In the genomic region with DNA sequence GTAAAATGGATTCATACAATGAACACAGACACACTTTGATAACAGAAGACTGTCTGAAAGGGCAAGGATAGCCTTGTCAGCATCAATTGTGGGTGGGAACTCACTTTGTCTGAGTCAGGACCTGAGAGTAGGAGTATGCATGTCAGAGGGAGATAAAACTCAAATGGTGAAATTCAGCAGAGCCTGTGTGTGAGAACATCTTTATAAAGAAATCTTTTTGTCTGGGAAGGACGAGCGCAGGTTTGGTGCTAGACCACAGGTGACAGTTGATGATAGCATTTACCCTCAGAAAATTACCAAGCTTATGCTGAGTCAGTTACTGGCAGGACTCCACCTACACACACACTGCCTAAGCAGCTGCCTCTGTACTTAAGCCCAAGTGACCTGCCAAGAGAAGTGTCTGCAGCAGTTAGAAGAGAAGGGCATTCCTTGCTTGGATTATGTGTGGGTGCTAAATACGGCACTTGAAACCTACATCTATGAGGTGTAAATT, we compare ENCODE assay signal across 8 mouse cellular contexts. TPM values are rescaled to one million over a fixed set of nuclear protein-coding genes. Genes with fewer than 3 reads are reported as not detected.
DNase-seq lines count a peak whose midpoint lies in the region; TF ChIP-seq lines count a peak whose summit lies in the region.
"Had no signal": no experiment of that assay in that cellular context is flagged by ENCODE, and none has a peak within 500 bp of the region (broad histone marks: within the 10 kb centered on the region; RNA-seq: fewer than 3 reads in every experiment).

No protein-coding gene starts in this region.

- no peak overlapping the region for H3K4me3 ChIP-seq in thymus, adult 2 months (ENCODE audit: control insufficient read depth, insufficient read depth, low read length)
- H3K4me3 ChIP-seq: megakaryocyte, embryonic 14.5 days had no signal

- TF ChIP-seq CTCF in thymus, adult 2 months (IDR thresholded peaks at IDR 0.05; ENCODE audit: borderline replicate concordance, control insufficient read depth, extremely low read depth, insufficient read depth, low read length, poor library complexity): no peak

- H3K36me3 ChIP-seq in thymus, adult 2 months (ENCODE audit: control insufficient read depth, insufficient read depth, low read length): peaks cover 8% of the 10 kb centered on the region; the same call in 1 of the 2 replicates

- peak; percentile 39 for DNase-seq in right cerebral cortex, adult 18-20 months
- no peak for DNase-seq in right cerebral cortex, postnatal 36 days (ENCODE audit: low spot score in 2 of 2)
- peak; percentile 59 for DNase-seq in c-Kit-positive CD71-positive TER-119-positive erythroid progenitor cells, embryonic 14.5 days (ENCODE audit: low spot score)
- peak; percentile 21 for DNase-seq in liver
- DNase-seq in thymus, adult 2 months: no peak
- no peak for DNase-seq in testis, postnatal 10 days (ENCODE audit: low spot score)
- no peak for DNase-seq in cerebellum, postnatal 36 days

- H3K4me1 ChIP-seq in thymus, adult 2 months (replicated peaks; ENCODE audit: control insufficient read depth, insufficient read depth, low read length): no peaks in the 10 kb centered on the region

- H3K27me3 ChIP-seq in thymus, adult 2 months (ENCODE audit: control insufficient read depth, insufficient read depth, low read length): no peaks in the 10 kb centered on the region
- H3K27me3 ChIP-seq: megakaryocyte, embryonic 14.5 days had no signal

- no peak for TF ChIP-seq POLR2A in thymus, adult 2 months (IDR thresholded peaks at IDR 0.05; ENCODE audit: control insufficient read depth, extremely low read depth, insufficient read depth, low read length, poor library complexity)

- no peak overlapping the region for H3K27ac ChIP-seq in thymus, adult 2 months (ENCODE audit: control insufficient read depth, insufficient read depth, low read length)

- WGBS in thymus, adult 2 months: 47% methylated on average over 3 of the region's 3 CpGs

RNA-seq across cellular contexts. Expression of a gene that starts 45.9 kb away (rescaled TPM):
- polyA plus RNA-seq in thymus, adult 2 months (2012; rRNA removed): 9.7 and 11.1 TPM in 2 replicates

Comparison
In these comparisons a context has a peak if more than half of its experiments do, and no peak if none do; other contexts are left out.
1. DNase-seq: peak in right cerebral cortex, adult 18-20 months (single experiment), c-Kit-positive CD71-positive TER-119-positive erythroid progenitor cells, embryonic 14.5 days (single experiment) and liver (single experiment); none in right cerebral cortex, postnatal 36 days (0 of 2), thymus, adult 2 months (single experiment), testis, postnatal 10 days (single experiment) and cerebellum, postnatal 36 days (0 of 2).